Mouse (Mus musculus): ENCODE results near the gene Klrc2.
"Not testable (repeated sequence)": the region's sequence is repeated elsewhere in the genome, so short reads cannot be mapped to it uniquely, and the experiment has no call there.

DNA sequence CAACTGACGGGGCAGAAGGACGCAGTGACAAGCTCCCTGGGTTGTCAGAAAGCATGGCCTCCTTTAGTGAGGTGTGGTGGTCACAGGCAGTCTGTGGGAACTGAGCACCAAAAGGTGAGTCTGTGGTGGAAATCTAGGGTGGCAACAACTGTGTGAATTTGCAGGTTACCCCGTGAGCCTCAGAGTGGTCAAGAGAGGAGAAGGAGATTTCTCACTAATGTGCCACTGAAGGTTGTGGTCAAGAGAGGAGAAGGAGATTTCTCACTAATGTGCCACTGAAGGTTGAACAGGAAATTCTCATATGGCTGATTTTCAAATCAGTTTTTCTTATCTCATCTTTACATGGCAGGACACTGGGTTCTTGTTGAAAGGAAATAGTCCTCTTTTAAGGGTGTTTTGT lies 812 bp upstream of the Klrc2 start:
- TF ChIP-seq CTCF (IDR thresholded peaks at IDR 0.05; ENCODE audit: low read depth, low read length); TAL1 (conservative IDR thresholded peaks at IDR 0.05; ENCODE audit: low read depth, low read length); GATA1 (IDR thresholded peaks at IDR 0.05; ENCODE audit: borderline replicate concordance, low read length): not testable (repeated sequence)
